Mouse (Mus musculus) adrenal gland (tissue): ENCODE results near the gene Sox15.

Source experiments
- intact Hi-C: fragments of 180-260 bp; cut with DNase I; formaldehyde crosslinking; loops from one replicate; pipeline ENCODE4 v1.15.1; 2025

Gene Sox15

GRCm38 (mm10) chr11:69633128-69633866 lies 21.8 kb upstream of the Sox15 start:
- intact Hi-C loops = no loop called here

DNA sequence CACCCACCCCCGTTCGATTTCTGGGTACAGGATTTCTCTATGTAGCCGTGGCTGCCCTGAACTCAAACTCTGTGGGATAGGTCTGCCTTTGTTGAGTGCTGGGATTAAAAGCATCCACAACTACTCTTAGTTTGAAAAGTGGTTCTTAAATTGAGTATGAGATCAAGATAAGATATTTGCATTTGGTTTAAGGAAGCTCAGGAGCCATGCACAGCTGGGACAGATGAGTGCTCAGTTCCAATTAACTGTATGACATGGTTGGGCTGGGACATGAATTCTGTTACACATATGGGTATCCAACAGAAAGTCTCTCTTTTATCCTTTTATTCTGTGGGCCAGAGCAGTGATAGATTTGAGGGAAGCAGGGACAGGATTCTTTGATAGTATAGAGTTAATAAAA lies 19.6 kb upstream of the Sox15 start:
- intact Hi-C loops = no loop called here

- intact Hi-C loops = no loop called here
Measured at GRCm38 (mm10) chr11:69645860-69646259, 9.3 kb upstream of the Sox15 start.

- intact Hi-C loops = no loop called here
Measured at GRCm38 (mm10) chr11:69653399-69653798, 1.7 kb upstream of the Sox15 start.

GRCm38 (mm10) chr11:69654760-69655159 lies 354 bp upstream of the Sox15 start:
- intact Hi-C loops = no loop called here

DNA sequence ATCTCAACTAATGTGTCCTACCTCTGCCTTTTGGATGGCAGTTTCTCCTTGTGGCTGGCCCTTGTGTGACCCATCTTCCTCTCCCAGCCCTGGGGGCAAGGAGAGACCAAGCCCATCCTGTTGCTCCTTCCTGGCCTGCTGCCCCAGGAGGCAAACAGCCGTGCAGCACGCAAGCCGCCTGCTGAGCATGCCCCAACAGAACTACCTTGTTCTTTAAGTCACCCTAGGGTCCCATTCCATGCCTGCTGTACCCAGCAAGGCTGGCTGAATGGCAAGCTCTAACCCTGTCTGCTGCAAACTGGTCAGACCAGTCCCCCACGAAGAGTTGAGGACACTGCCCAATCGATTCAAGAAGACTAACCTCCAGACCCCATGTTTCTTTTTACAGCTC lies 946 bp downstream of the Sox15 start:
- intact Hi-C loops = no loop called here

DNA sequence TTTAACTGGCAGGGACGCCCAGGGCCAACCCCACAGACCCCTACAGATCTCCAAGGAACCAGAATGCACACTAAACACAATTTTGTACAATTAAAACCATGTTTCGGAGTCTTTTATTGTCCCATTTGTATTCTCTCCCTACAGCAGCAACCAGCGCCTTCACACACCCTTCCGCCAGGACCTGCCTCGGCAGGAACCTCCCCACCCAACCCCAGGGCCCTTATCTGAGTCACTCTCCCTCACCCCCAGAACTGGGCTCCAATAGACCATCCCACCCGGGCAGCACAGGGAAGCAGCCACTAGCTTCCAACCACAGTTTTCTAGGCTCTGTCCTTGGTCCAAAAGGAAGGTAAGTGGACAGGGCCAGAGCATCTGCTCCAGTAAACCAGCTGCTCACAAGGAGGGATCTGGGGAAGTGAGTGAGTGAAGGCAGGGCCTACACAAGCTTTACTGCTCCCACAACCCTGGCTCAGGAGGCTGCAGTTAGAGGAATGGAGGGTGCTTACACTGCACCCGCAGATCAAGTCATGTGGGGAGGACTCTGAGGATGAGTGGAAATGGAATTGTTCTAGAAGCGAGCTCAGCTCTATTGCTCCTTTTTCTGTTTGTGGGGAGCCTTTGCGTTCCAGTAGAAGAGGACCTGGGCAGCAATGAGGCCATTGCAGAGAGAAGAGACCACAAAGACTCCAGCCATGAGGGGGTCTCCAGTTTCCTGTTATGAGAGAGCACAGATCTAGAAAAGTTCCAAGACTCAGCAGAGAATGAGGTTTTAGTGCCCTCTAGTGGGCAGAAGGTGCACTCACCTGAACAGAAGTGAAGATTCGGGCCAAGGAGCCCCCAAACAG lies 1.7 kb downstream of the Sox15 start:
- intact Hi-C loops = no loop called here

GRCm38 (mm10) chr11:69657462-69657881 lies 2.4 kb downstream of the Sox15 start:
- intact Hi-C loops = no loop called here

DNA sequence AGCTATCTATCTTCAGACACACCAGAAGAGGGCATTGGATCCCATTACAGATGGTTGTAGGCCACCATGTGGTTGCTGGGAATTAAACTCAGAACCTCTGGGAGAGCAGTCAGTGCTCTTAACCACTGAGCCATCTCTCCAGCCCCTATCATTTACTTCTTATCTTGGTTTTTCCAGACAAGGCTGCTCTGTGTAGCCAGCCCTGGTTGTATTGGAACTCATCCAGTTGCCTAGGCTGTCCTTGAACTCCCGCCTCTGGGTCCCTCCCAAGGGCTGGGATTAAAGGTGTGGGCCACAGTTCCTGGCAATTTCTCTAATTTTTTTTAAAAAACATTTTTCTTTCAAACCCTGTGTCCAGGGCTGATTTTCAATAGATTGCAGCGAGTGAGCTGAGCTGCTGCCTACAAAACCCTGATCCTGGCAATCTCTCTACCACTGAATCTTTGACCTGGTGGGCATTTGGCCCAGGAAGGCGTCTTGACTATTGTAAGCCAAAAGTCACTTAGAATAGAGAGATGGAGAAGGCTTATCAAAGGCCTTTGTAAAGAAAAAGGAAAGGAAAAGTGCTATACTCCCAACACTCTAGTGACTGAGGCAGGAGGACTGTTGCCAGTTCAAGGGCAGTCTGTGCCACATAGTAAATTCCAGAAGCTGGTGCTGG lies 6.2 kb downstream of the Sox15 start:
- intact Hi-C loops = loop anchor here (5.0 kb wide), 1 partner anchor 34 kb away; no protein-coding TSS in a partner anchor

- intact Hi-C loops = loop anchor here (5.0 kb wide), 1 partner anchor 35 kb away; no protein-coding TSS in a partner anchor
Measured at GRCm38 (mm10) chr11:69662213-69662966, 7.3 kb downstream of the Sox15 start, which contains the start of gene Mpdu1. Mpdu1 (minus strand) TSS chr11:69662642.

DNA sequence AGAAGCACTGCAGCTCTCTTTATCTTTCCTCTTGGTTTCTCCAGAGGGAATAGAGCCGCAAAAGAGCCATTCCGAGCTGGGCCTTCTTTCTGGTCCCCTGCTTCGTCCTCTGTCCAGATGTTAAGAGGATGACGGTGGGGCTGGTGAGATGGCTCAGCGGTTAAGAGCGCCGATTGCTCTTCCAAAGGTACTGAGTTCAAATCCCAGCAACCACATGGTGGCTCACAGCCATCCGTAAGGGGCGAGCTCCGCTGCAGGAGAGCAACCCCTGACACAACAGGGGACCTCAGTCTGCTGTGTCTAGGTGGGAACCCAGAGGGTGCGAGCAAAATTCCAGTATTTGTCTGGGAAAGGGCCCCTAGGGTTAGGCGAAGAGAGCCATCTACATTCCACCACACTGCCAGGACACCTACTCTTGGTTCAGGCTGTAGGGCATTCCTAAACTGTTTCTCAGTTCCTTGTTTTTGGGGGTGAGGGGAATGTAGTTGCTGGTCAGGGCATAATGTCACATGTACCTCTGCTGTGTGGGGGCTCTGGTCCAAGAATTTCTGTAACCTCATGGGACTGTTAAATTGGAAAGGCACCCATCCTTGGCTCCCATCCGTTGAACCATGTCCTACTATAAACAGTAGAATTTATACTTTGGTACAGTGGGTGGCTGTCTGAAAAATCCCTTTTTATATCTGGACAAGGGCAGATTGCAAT lies 8.0 kb downstream of the Sox15 start:
- intact Hi-C loops = loop anchor here (5.0 kb wide), 1 partner anchor 36 kb away; no protein-coding TSS in a partner anchor

- intact Hi-C loops = loop anchor here (5.0 kb wide), 1 partner anchor 36 kb away; no protein-coding TSS in a partner anchor
Measured at GRCm38 (mm10) chr11:69663795-69664194, 8.7 kb downstream of the Sox15 start.

- intact Hi-C loops = loop anchor here (5.0 kb wide), 1 partner anchor 38 kb away; no protein-coding TSS in a partner anchor
Measured at GRCm38 (mm10) chr11:69664841-69665240, 9.7 kb downstream of the Sox15 start.

DNA sequence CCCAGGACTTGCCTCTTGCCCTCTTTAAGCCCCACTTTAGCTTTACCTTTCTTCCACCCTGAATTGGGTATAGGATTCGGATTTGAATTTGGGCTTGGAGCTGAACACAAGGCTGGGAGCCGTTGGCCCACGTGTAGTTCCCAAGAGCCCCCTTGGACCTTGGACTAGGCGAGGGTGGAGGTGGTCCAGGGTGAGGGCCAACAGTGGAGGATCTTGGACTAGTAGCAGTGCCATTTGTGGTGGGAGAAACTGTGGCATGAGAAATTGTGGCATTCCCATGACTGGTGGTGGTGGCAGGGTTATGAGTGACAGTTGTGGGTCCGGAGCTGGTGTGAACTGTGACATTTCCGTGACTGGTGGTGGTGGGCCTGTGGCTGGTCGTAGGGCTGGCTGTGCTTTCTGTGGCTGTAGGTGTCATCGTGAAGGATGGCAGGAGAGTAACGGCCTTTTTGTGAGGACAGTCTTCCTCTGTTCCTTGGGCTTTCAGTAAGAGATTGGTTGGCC lies 10.4 kb downstream of the Sox15 start:
- intact Hi-C loops = no loop called here

DNA sequence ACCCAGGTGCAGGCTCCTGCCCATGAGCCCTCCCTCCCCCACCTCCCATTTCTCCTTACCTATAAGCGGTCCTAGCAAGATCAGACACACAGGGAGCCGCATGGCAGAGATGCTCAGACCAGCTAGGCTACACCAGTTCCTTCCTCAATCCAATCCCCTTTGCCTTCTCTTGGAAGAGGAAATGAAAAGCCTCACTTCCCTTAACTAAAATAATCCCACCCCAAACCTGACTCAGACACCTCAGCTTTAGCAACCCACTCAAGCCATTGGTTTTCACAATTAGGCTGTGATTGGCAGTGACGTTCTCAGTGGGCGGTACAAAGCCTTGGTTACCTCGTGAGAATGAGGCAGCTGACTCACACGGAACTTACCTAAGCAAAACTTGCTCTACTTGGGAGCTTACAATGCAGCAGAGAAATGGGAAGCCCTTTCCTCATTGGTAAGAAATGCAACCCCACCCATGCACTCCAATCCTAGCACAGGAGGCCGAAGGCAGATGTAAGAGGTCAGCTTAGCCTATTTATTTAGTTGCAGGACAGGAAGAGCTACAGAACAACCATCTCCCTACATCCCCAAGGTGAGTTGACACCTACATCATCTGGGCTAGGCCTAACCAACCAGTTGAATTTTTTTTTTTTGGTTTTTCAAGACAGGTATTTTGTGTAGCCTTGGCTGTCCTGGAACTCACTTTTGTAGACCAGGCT lies 11.0 kb downstream of the Sox15 start, which contains the start of gene Cd68:
Cd68 (minus strand) TSS at position 193 of the 704 bp plus-strand sequence.
- intact Hi-C loops = no loop called here

DNA sequence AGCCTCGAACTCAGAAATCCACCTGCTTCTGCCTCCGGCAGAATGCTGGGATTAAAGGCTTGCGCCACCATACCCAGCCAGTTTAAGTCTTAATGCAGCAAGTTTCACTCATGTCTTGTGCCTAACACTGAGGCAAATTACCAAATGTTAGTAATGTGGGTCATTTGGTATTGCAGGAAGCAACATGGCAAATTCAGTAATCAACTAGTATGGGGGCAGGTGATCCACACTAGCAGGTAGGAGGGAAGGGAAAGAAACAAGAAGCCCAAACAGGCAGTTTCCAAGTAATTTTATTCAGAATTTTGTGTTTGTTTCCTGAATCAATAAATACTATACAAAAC lies 11.5 kb downstream of the Sox15 start:
- intact Hi-C loops = no loop called here

DNA sequence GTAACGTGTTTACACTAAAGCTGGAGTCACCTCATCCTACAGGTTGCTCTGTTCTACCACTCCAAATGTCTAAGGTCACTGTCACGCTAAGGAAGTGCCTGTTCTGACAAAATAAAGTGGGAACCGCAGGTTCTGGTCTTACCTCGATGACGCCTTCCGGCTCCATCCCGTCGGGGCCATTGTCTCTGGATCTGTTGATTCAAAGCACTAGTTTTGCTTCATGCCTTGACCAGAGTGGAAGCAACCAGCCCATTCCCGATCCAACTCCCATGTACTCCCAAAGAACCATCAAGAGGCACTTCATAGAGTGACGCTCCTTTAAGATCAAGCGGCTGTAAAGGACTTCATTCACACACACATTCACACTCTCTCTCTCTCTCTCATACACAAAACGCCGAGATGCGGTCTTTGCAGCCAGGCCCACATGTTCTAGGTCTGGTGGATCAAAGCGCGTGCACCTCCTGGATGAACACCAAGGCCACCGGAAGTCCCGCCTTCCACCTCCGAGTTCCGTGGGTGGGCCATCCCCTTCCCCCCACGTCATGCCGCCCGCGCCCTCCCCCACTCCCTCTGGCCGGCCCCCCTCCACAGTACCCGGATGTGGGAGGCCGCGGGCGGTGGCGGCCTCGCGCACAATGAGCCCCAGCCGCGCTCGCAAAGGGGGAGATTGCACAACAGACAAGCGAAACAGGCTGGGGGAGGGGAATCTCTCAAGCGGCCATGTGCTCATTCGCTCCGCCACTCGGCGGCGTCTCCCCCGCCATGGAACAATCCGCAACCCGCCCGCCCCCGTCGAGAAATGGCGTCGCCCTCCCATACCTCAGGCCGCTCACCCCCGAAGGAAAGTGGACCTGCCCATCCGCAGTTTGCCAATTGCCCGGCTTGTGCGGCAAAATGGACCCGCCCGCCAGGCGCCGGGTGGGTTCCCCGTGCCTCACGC lies 15.9 kb downstream of the Sox15 start:
- intact Hi-C loops = no loop called here

GRCm38 (mm10) chr11:69671726-69672124 lies 16.6 kb downstream of the Sox15 start:
- intact Hi-C loops = no loop called here
